Mouse (Mus musculus) granulocyte monocyte progenitor cell, adult 5-6 weeks (primary cell): ENCODE data around the gene Arhgap30. TPM values are rescaled to one million over a fixed set of nuclear protein-coding genes. Genes with fewer than 3 reads are reported as not detected.

Experiments
- ATAC-seq: replicated peaks from 2 replicates; pipeline ENCODE4 v1.8.0; 2016; ENCODE audit warnings: mild to moderate bottlenecking, moderate TSS enrichment, inconsistent platforms; ENCODE audit not compliant: poor library complexity, severe bottlenecking
- total RNA-seq, 2 experiments: library from RNA; stranded (forward) in 1 of 2; stranded (reverse) in 1 of 2; fragments of 200-712, 200-1000 nt in 1 of 2; fragments of >200 nt in 1 of 2; fragmentation: Nextera tagmentation in 1 of 2; gene quantifications; 2 replicates each; pipeline ENCODE4 v1.2.3; 2014 to 2017

Gene Arhgap30
- total RNA-seq (2014; fragmentation: Nextera tagmentation) (47.2 and 53.5 TPM in 2 replicates), total RNA-seq (2017) (63.0 and 67.1 TPM in 2 replicates)

DNA sequence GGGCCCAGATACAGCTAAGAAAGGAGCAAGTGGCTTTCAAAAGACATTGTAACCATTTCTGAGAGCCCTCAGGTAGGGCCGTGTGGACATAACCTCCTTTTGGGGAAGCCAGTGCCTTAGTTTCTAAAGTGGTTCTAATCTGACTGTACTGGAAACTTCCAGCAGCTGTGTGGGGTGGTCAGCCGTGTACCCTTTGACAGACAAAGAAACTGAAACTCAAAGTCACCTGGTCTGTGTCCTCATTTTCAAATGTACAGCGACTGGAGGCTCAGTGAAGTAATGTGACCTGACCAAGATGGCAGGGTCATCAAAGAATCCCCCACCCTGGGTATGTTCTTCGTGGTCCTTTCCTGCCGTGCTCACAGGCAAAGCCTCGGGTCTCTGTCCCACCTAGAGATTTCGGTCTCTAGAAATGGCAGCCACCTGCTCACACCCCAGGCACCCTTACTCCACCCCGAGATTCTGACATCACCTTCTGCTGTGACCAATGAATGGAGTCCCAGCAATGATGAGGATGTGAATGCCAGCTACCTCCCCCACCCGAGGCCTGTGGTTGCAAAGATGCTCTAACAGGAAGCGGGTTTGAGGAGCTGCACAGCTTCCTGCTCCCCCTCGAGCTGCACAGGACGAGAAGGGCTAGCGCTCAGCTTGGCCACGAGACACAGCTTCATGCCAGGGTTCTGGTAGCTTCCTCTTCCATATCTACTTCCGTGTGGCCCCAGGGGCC lies at the start of gene Arhgap30:
Gene Arhgap30, plus strand, starts transcription at position 579 of the 727 bp plus-strand sequence.
- peak; percentile 81 for ATAC-seq

DNA sequence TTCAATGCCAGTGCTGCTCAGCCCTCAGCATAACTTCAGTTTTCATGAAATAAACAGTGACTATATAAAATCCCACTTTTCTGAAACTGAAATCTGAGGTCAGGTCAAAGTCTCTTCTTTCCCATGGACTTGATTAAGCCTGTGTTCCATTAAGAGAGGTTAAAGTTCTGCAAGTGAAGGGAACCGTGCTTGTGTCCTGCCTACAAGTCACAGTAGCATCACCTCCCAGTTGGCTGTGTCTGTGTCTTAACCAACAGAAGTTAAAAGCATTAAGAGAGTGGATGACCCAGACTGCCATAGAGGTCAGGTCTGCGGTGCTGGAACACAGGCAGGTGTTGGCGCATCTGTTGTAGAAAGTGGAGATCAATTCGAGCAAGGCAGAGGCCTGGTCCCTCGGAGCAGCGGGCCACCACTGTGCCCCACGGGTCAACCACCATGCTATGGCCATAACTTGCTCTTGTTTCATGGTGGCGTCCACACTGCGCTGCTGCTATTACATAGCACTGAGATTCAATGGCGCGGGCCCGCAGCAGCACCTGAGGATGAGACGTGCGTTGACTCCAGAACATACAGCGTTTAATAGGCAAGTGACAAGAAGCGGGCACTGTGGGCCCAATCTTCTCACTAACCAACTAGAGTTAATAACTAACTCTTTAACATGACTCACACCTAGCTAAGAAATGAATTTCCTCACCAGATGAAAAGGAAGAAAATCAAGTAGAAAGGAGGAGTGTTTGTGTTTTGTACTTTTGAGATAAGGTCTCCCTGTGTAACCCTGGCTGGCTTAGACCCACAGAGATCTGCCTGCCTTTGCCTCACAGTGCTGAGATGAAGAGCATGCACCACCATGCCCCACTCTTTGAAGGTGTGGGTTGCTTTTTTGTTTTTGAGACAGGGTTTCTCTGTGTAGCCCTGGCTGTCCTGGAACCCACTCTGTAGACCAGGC lies 46.2 kb upstream of the Arhgap30 start:
- ATAC-seq, result no peak

DNA sequence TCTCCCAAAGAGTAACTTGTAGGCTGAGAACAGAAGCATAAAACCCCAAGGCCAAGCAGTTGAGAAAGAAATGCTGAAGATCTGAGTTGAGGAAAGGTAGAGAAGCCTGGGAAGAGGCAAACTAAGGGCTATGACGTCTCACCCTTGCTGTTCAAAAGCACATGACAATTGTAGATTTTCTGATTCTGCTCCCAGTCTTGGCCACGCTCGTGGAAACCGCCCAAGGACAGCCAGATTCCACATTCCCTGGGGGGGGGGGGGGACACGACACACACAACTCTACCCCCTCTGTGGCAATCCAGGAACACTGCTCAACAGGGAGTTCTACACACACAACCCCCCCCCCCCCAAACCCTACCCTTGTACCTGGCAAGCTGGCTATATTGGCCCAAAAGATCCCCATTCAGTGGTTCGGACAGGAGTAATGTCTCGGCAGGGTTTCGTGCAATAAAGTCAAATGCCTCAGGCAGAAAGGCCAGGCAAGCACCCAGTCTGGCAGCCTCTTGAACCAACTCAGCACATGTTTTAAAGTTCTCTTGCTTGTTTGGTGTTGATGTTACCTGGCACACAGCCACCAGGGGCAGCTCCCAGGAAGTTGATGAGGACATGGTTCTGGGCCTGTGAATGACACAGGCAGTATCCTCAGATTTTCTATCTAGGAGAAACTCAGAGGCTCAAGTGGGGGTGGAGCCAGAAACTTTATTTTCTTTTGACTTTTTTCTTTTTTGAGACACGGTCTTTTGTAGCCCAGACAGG lies 44.7 kb upstream of the Arhgap30 start:
- ATAC-seq, result no peak

DNA sequence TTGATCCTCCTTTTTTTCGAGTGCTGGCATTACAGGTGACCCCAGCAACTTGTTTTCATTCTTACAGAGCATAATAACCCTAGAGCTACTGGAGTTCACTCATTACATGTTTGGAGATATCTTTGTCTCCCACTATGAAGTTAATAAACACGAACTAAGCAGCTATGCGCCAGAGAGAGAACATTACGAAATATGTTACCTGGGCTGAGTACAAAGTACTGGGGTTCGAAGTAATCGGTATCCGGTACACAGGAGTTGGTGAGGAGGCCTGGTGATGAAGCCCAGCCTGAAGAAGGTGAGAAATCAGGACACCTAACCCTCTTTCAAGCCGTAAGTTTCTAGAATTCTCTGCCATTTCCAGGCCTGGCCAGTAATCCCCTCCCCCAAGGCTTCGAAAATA lies 44.0 kb upstream of the Arhgap30 start:
- ATAC-seq, result no peak

DNA sequence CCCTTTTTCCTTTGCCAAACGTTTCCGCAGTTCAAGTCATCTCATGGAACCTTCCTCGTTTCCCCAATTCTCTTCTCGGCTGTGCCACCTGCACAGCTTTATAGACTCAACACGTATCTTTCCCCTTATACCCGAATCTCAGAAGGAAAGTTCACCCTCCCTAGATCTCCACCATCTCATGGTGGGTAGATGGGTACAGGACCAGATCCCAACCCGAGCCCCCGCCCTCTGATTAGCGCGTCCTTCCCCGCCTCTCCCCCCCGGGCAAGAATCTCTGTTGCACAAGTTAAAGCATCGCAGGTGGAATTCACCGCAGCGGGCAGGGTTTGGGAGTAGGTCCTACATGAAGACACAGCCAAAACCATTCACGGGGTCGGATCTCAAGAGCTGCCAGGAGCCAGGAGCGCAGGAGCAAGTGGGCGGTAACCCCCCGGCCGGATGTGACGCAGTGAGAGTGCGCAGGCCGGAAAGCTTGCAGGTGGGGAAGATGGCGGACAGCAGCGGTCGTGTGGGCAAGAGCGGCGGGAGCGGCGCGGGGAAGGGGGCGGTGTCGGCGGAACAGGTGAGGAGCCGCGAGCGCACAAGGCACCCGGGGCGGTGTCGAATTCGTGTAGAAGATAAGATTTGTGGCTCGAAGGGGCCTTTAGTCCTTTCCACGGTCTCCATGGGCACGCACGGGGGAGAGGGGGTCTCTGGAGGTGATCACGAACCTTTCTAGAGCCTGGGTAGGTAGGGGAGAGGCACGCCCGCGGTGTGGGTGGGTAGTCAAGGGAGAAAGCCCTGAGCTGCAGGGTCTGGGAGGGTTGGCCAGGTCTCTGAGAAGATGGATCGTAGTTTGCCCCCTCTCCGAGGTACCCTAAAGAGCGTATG lies 43.3 kb upstream of the Arhgap30 start, which contains the start of the genes Nit1 and Pfdn2:
Gene Nit1, minus strand, starts transcription at position 422 of the 870 bp plus-strand sequence.
Gene Pfdn2, plus strand, starts transcription at position 446 of the 870 bp plus-strand sequence.
- peak; percentile 98 for ATAC-seq

DNA sequence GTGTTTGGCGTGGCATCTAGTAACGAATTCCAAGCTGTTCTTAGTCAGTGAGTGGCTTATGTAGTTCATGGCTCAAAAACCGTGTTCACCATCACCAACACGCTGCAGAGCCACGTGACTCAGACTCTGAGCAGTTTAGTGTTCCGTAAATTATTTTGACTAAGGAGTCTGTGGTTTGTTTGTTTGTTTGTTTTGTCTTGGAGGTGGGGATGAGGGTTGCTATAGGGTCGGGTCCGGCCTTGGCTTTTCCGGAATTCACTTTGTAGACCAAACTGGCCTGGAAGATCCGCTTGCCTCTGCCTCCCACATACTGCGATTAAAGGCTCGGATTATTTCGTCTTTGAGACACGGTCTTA lies 42.7 kb upstream of the Arhgap30 start:
- peak; percentile 23 for ATAC-seq

DNA sequence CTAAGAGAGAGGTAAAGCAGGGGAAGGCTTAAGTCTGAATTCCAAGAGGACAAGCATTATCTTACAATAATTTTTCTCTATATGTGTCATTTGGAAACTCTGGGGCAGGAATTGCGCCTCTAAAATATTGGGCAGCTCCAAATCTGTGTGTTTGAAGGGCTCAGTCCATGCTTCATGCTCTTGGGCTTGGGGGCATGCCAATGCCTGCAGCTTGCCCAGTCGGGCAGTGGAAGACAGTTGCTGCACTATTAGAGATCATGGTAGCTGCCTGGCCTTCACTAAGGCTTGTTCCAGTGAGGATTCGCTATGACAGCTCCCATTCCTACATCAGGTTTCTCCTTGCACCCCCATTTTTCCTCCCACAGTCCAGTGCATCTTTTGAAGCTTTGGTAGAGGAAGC lies 40.1 kb upstream of the Arhgap30 start:
- ATAC-seq, result no peak

DNA sequence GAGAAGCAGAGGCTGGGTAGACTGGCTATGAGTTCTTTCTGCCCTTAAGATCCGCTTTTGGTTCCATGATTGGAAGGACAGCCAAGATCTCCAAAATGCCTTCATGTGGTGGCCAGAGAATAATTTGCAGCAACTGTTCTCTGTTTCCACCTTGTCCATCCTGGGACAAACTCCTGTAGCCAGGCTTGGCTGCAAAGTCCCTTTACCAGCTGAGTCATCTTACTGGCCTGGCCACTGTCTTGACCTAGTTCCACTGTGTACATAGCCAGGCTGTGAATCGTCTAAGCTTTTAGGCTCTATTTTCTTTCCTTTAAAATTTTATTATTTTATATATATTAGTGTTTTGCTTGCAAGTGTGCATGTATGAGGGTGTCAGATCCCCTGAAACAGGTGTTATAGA lies 39.5 kb upstream of the Arhgap30 start:
- ATAC-seq, result no peak

DNA sequence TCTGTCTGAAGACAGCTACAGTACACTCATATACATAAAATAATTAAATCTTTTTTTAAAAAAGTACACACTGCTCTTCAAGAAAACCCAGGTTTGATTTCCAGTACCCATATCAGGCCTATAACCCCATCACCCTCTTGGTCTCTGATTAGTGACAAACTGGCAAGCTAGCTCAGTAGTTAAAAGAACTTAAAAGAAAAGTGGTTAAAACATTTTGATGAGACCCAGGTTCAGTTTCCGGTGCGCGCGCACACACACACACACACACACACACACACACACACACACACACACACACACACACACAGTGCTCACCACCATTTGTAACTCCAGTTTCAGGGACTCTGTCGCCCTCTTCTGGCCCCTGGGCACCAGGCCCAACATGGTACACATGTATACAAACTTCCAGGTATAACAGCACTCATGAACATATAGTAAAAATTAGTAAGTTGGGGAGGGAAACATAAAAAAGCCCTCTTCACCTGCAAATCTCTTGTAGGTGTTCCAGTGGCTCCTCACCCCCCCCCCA lies 32.9 kb upstream of the Arhgap30 start:
- ATAC-seq, result 0 out of 2 replicates have a peak, but pooled peaks have one; percentile 15

DNA sequence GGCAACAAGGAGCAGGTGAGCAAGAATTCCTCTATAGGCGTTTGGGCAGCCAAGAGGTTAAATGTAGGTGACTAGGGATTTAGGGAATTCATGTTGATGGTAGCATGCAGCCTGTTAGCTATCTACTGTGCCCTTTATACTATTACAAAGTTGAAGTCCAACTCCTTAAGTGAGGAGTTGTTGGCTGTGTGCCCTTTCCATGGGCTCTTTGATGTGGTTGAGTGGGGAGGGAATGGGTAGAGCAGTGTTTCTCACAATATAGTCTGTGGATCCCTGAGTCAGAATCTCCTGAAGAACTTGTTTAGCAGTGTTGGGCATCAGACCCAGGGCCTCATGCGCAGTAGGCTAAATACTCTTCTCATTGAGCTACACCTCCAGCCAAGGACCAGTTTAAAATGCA lies 31.9 kb upstream of the Arhgap30 start:
- ATAC-seq, result no peak

DNA sequence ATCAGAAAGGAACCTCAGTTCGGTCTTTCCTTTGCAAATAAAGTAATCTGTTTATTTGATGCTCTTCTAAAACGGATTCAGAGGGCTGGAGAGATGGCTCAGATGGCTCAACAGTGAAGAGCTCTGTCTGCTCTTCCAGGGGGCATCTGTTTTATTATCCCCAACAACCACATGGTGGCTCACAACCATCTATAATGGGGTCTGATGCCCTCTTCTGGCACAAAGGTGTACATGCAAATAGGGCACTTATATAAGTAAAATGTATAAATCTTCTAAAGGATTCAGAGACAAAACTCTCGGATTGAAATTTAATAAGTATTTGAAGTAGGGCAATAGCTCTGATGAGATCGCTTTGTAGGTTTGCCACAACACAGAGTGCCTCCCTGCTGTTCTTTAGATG lies 30.3 kb upstream of the Arhgap30 start:
- 0 out of 2 replicates have a peak, but pooled peaks have one; percentile 17 for ATAC-seq

DNA sequence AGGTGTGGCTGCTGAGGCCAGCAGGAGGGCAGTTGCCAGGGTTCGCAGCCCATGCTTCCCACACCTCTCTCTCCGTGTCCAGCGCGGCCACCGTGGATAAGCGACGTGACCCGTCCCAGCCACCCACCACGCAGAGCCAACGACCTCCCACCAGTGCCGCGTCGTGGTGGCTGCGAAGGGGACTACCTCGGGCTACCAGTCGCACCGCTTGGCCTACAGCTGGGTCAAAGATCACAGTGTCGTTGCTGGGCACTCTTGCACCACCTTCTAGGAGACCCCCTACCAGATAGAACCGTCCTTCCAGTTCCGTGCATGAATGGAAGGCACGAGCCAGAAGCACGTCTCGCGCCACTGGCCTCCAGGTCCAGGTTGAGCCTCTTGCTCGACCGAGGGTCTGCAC lies 28.5 kb upstream of the Arhgap30 start:
- ATAC-seq, result peak; percentile 10

DNA sequence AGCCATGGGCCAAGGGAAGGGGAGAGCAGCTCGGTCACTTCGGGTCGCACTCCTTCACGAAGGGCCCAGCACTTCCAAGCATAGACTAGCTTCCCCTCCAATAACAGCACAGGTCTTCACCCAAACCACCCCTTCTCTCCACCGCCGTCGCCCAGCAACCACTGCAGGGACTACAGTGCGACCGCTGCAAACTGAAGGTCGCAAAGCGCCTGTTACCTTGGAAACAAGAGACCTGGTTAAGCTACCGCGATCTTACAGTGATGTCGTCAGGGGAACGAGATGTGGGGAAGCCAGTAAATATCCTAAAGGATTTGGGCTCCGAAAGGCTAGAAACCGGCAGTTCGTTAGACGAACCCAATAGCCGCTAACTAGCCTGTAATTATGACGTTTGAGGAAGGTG lies 28.1 kb upstream of the Arhgap30 start, which contains the start of gene Klhdc9:
Gene Klhdc9, minus strand, starts transcription at position 143 of the 400 bp plus-strand sequence.
- peak; percentile 94 for ATAC-seq

DNA sequence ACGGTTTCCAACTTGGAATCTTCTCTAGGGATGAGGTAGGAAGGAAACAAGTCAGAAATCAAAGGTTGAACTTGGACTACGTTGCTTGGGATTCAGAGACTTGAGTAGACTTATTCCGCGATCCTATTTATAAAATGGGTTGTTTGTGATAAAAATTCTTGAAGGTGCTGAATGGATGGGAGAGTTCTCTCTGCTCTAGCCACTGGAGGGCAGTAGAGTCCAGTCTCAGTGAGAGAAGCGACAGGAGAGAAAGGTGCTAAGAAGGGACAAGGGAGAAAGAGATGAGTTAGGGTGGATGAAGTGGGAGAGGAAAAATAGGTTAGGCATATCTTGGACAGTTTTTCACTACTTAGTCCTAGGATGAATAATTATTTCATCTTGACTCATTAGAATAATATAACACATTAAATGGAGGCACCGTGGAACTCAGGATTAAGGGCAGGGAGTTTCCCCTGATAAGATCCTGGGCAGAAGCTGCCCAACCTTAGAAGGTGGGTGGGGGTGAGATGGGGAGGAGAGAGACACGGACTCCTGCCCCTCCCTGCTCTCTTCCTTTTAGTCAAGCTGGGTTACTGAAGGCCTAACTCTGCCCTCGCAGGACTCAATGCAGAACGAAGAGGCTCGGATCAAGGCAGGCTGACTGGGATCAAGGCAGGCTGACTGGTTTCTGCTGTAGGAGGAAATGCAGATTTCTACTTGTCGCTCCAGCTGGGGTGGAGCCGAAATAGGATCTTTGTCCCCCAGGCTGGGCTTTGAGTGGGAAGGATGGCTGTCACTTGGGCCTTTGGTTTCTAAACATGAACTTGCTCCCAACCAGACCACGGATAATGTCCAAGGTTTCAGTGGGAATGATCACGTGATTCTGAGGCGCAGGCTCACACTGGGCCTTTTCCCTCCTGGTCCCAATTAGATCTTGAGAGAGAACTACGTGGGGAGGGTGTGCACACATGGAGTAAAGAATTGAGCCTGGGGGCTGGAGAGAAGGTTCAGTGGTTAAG lies 27.3 kb upstream of the Arhgap30 start:
- peak; percentile 53 for ATAC-seq

DNA sequence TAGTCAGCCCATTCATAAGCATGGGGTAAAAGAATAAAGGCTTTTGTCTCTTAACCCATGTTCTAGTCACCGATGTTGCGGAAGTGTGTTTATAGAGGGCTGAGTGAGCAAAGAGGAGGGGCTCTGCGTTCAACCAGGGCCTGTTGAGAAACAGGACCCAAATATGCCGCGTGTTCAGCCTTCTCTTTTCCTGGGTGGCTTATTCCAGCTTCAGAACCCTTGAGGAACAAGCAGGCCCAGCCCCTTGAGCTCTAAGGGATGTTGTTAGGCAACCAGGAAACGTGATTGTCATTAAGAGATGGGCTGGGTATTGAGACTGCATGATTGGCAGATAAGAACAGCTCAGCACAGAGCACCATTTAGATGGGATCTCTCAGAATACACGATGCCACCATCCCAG lies 22.8 kb upstream of the Arhgap30 start:
- peak; percentile 75 for ATAC-seq

DNA sequence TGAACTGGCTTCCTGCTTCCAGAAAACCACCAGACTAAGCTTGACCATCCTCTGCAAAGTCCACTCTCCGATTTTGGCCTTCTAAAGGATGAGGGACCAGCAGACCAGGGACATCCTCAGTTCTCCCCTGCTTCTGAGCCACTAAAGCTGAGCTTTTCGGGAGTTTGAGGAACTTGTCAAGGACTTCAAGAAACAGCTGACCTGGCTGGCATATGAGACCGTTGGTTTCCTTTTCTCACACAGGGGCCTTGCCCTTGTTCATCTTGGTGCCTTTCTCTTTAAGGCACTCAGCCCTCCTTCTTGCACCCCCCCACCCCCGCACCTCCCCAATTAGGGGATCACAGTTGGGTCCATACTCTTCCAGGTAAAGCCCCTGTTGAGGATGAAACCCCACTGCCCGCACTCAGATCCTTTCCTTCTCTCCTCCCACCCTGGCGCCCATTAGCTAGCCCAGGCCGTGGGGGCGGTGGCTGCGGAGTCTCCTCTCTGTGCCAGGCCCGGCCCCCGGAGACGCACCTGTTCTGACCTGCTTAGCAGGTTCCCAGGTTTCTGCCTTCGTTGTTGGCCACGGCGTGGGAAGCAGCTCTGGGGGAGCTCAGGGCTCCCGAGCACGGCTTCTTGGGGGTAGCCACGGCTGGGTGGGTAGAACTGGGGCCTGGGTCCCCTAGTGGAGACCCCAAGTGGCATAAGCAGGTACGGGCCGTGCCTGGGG lies 18.8 kb upstream of the Arhgap30 start, which contains the start of gene Nectin4:
Gene Nectin4, plus strand, starts transcription at position 255 of the 712 bp plus-strand sequence.
- peak; percentile 50 for ATAC-seq

DNA sequence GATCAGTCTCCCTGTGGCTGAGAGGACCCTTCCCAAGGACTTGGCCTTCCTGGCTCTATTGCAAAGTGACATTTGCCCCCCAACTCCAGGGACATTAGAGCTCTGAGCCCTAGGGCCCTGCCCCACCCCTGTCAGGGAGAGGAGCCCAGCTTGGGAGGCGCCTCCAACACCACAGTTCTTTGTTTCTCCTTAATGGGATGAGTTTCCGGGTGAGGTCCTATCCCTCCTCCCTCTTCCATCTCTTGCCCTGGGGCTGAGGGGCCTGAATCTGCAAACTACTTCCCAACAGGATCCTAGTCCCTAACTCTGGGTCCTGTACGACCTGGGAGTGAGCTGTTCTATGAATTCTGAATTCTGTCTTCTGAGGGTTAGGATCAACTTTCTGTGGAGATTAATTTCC lies 15.9 kb upstream of the Arhgap30 start:
- ATAC-seq, result no peak
